Mouse (Mus musculus) heart, postnatal 0 days (tissue): Measurements from ENCODE around the gene Ccdc115. TPM values are rescaled to one million over a fixed set of nuclear protein-coding genes. Genes with fewer than 3 reads are reported as not detected.
"Not testable (repeated sequence)": the region's sequence is repeated elsewhere in the genome, so short reads cannot be mapped to it uniquely, and the experiment has no call there.

Experiments
- ATAC-seq: fragments of 200-750 bp; cut with Nextera tagmentation; 2 replicates; pipeline ENCODE4 v1.8.0; 2017; ENCODE audit warnings: low read depth, moderate number of reproducible peaks, moderate library complexity; ENCODE audit not compliant: insufficient read depth
- DNase-seq: peaks from one replicate; pipeline ENCODE4 v3.0.0-alpha.2; 2016; ENCODE audit warnings: low spot score
- H3K27ac ChIP-seq: fragments of 300-500 bp; sonication (generic); 2 replicates; pipeline ENCODE4 v1.5.1; 2014; ENCODE audit warnings: low read depth, mild to moderate bottlenecking
- H3K27me3 ChIP-seq: fragments of 300-500 bp; sonication (generic); 2 replicates; pipeline ENCODE4 v1.6.1; 2014; ENCODE audit warnings: low read length, mixed read lengths; ENCODE audit not compliant: control insufficient read depth, insufficient read depth
- H3K36me3 ChIP-seq: fragments of 300-500 bp; sonication (generic); replicated peaks from 2 replicates; pipeline ENCODE4 v1.6.1; 2014; ENCODE audit warnings: low read length, mixed read lengths; ENCODE audit not compliant: control insufficient read depth, insufficient read depth
- H3K4me1 ChIP-seq: fragments of 300-500 bp; sonication (generic); 2 replicates; pipeline ENCODE4 v1.6.1; 2014; ENCODE audit warnings: antibody characterized with exemption; ENCODE audit not compliant: control insufficient read depth, insufficient read depth
- H3K4me2 ChIP-seq: fragments of 300-500 bp; sonication (generic); 2 replicates; pipeline ENCODE4 v1.6.1; 2014; ENCODE audit warnings: low read depth, mild to moderate bottlenecking, low read length, moderate library complexity
- H3K4me3 ChIP-seq: fragments of 300-500 bp; sonication (generic); 2 replicates; pipeline ENCODE4 v1.5.1; 2014; ENCODE audit warnings: low read depth, low read length
- H3K9ac ChIP-seq: fragments of 300-500 bp; sonication (generic); replicated peaks from 2 replicates; pipeline ENCODE4 v1.6.1; 2014; ENCODE audit warnings: low read depth, low read length, mixed read lengths
- H3K9me3 ChIP-seq: fragments of 300-500 bp; sonication (generic); replicated peaks from 2 replicates; pipeline ENCODE4 v1.6.1; 2016; ENCODE audit warnings: low read length; ENCODE audit not compliant: control insufficient read depth
- CTCF ChIP-seq: IDR thresholded peaks from 2 replicates; pipeline ENCODE4 v1.5.1; 2016; ENCODE audit warnings: antibody characterized with exemption, control low read depth, low read depth
- EP300 ChIP-seq: IDR thresholded peaks from 2 replicates; pipeline ENCODE4 v1.6.1; 2016; ENCODE audit warnings: antibody characterized with exemption, low read depth
- WGBS: fragments of 180-500 bp; shearing (Covaris S2); extraction: QIAGEN DNeasy Blood & Tissue Kit; methylation state at CpG from one replicate; pipeline ENCODE4 v1.1.7; 2014; 5-methylcytosine and 5-hydroxymethylcytosine counted together
- polyA plus RNA-seq: library from polyadenylated mRNA; unstranded; fragments of >200 nt; fragmentation: Nextera tagmentation; extraction: Ambion mirVana; gene quantifications from 2 replicates; pipeline ENCODE4 v1.2.1, GENCODE M21; 2015
- total RNA-seq: library from RNA; depleted of rRNA; stranded (reverse); fragments of >200 nt; gene quantifications from 2 replicates; pipeline ENCODE4 v1.2.3, GENCODE M21; 2014; ENCODE audit warnings: low replicate concordance

The Ccdc115 gene
- total and polyA plus RNA-seq, 2 experiments from 2014 or later: 29.2 to 29.7 TPM

- DNase-seq (peak; percentile 81), ATAC-seq (peak; percentile 91)
- Histone ChIP-seq H3K4me1 (peaks cover 9% of the 10 kb centered on the region; the same call in 1 of the 2 replicates), H3K4me2 (peak within 1 kb of the TSS; percentile 84), H3K36me3 (no peaks in the 10 kb centered on the region), H3K4me3 (peak within 1 kb of the TSS; percentile 49), H3K27ac (peak within 1 kb of the TSS; percentile 18; the same call in 1 of the 2 replicates), H3K27me3 (no peaks in the 10 kb centered on the region), H3K9ac (peak within 1 kb of the TSS; percentile 48), H3K9me3 (no peaks in the 10 kb centered on the region)
- WGBS: under 1% methylated on average over 48 of the region's 48 CpGs
- TF ChIP-seq CTCF: 0 out of 2 replicates have a peak, but pooled peaks have one; percentile 10
- TF ChIP-seq EP300: no peak
Measured at GRCm38 (mm10) chr1:34459284-34460060, 20.0 kb upstream of the Ccdc115 start, which contains the start of gene Ptpn18. Gene Ptpn18 (plus strand): TSS chr1:34459762.

- no peak overlapping the region for H3K9ac ChIP-seq
- H3K4me2 ChIP-seq: peak overlapping the region; percentile 84; the same call in 1 of the 2 replicates
- H3K4me1 ChIP-seq: peaks cover 9% of the 10 kb centered on the region; the same call in 1 of the 2 replicates
- no peak overlapping the region for H3K4me3 ChIP-seq
- no peaks in the 10 kb centered on the region for H3K27me3 ChIP-seq
- TF ChIP-seq EP300 (no peak), CTCF (no peak)
- H3K9me3 ChIP-seq: no peaks in the 10 kb centered on the region
- DNase-seq (no peak), ATAC-seq (0 out of 2 replicates have a peak, but pooled peaks have one; percentile 16)
- 44% methylated on average over 8 of the region's 8 CpGs for WGBS
- no peaks in the 10 kb centered on the region for H3K36me3 ChIP-seq
- no peak overlapping the region for H3K27ac ChIP-seq
Measured at GRCm38 (mm10) chr1:34458431-34458830, 19.0 kb upstream of the Ccdc115 start.

GRCm38 (mm10) chr1:34443124-34443523 lies 3.7 kb upstream of the Ccdc115 start:
- Histone ChIP-seq H3K36me3 (peaks cover 39% of the 10 kb centered on the region), H3K9ac (no peak overlapping the region), H3K4me3 (no peak overlapping the region), H3K9me3 (no peaks in the 10 kb centered on the region), H3K4me2 (no peak overlapping the region), H3K27ac (no peak overlapping the region), H3K27me3 (no peaks in the 10 kb centered on the region), H3K4me1 (peaks cover 10% of the 10 kb centered on the region)
- DNase-seq (no peak), ATAC-seq (no peak)
- 92% methylated on average over 6 of the region's 6 CpGs for WGBS
- TF ChIP-seq EP300 (no peak), CTCF (no peak)

DNA sequence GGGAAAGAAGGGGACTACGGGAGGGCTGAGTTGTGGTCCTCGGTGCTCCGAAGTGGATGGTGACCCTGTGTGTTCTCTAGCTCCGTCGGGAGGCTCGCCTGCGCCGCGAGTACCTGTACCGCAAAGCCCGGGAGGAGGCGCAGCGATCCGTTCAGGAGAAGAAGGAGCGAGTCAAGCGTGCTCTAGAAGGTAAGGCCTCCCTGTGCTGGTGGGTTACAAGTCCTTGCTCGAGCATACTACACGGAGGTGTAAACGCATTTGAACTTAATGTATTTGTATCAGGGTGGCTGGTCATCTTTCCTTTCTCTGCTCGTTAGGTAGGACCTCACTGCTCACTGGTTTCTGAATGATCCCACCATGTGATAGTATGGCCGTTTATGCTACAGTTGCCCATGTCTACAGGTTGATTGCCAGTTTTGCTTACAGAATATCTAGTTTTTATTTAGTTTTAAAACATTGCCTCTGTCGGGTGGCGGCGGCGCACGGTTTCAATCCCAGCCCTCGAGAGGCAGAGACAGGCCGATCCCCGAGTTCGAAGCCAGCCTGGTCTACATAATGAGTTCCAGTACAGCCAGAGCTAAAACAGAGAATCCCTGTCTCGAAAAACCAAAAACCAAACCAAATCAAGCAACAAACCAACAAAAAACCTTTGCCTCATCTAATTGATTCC lies 624 bp upstream of the Ccdc115 start:
- Histone ChIP-seq H3K4me2 (peak overlapping the region; percentile 94), H3K9ac (peak overlapping the region; percentile 40), H3K4me1 (peaks cover 10% of the 10 kb centered on the region), H3K4me3 (peak overlapping the region; percentile 61), H3K27ac (peak overlapping the region; percentile 40), H3K36me3 (peaks cover 26% of the 10 kb centered on the region), H3K27me3 (no peaks in the 10 kb centered on the region), H3K9me3 (no peaks in the 10 kb centered on the region)
- DNase-seq: no peak
- TF ChIP-seq CTCF (peak; percentile 37), EP300 (no peak)
- ATAC-seq: peak; percentile 19
- 5% methylated on average over 31 of the region's 31 CpGs for WGBS

DNA sequence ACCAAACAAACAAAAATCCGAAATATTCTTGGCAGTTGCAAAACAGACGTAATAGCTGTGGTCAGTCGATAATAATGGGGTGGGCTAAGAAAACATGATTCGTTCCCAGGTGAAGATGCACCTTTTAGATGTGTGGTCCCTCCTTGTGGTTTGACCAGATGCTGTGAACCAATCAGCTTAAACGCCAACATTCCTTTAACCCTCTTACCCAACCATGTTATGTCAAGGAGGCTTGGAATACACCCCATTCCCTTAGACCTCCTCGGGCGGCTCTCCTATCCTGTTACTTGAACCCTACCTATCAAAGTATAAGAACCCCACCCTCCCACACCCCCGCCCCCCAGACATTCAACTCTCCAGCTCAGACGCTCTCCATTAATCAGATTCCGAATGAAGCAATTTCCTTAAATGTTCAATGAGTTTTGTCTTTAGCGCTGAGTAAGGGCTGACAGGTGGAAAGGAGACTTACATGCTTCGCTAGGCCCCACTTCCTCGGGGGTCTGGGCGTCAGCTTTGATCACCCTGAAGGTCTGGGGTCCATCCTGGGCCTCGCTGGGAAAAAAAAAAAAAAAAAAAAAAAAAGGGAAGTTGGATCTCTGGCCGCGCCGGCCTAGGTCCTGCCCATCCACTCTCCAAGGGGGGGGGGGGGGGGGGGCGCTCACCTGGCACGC lies 956 bp downstream of the Ccdc115 start:
- no peak for TF ChIP-seq EP300
- no peak for TF ChIP-seq CTCF
- H3K4me3 ChIP-seq: peak overlapping the region; percentile 61
- ATAC-seq: no peak
- no peak for DNase-seq
- H3K9me3 ChIP-seq: no peaks in the 10 kb centered on the region
- peak overlapping the region; percentile 94 for H3K4me2 ChIP-seq
- no peaks in the 10 kb centered on the region for H3K27me3 ChIP-seq
- WGBS: 36% methylated on average over 16 of the region's 20 CpGs
- peaks cover 16% of the 10 kb centered on the region for H3K4me1 ChIP-seq
- peak overlapping the region; percentile 49; the same call in 1 of the 2 replicates for H3K27ac ChIP-seq
- H3K9ac ChIP-seq: peak overlapping the region; percentile 72
- peaks cover 10% of the 10 kb centered on the region for H3K36me3 ChIP-seq

DNA sequence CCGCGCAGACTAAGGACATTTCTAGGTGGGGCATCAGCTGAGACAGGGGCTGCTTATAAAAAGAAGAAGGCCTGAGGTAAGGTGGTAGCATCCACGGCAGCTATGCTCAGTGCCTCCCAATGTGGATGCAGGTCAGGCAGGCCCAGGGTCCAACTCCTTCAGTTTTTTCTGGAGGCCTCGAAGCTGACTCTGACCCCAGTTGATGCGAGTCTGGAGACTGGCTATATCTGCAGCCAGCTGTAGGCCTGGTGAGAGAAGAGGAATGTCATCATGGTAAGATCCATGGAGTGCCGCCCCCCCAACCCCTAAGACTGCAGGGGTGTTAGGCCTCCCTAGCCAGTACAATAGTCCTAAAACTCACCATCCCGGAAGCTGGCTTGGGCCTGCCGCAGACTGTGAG lies 2.1 kb downstream of the Ccdc115 start:
- ATAC-seq: not testable (repeated sequence)

More for the DNA sequence above, 2.1 kb downstream of the Ccdc115 start:
- not testable (repeated sequence) for H3K4me3 ChIP-seq, H3K36me3 ChIP-seq, H3K9ac ChIP-seq, H3K4me2 ChIP-seq, DNase-seq, H3K27ac ChIP-seq, H3K27me3 ChIP-seq, H3K9me3 ChIP-seq
- H3K4me1 ChIP-seq: peaks cover 16% of the 10 kb centered on the region
- WGBS: 94% methylated on average over 8 of the region's 8 CpGs
